Mouse (Mus musculus) T-helper 2 cell (primary cell): Measurements from ENCODE around the gene Gna13.

Source experiments
- in situ Hi-C: fragments of 300-600 bp; cut with MboI, MseI; formaldehyde crosslinking; loops from one replicate; pipeline ENCODE4 v1.15.1; 2025; ENCODE audit warnings: high pct_unique_total_duplicates

The Gna13 gene

DNA sequence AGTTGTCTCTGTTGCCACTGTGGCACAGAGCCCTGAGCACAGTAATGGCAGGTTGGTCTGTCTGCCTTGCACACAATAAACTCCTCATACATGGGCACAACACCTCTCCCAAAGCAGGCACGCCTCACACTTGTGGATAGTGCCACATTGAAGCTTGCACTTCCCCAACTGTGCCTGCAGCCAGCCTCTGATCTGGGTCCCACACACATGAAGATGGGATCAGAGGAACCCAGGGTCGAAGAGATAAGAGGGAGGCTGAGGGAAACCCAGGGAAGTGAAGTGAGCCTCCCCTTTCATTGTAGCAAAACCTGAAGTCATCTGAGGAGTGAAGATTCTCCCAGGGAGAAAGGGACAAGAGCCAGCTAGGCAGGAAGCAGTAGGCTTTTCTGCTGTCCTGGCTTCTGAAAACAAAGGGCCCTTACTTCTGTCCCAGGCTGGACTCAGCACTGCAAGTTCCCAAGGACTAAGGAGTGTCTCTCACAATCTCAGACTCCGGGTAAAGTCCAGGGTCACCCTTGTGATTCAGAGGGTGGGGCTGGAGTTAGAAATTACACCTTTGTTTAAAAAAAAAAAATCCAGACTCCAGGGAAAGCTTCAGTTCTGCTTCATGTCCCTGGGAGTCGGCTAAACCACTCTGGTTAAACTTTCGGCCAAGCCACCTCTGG lies 12.8 kb upstream of the Gna13 start:
- in situ Hi-C loops: no loop called here

DNA sequence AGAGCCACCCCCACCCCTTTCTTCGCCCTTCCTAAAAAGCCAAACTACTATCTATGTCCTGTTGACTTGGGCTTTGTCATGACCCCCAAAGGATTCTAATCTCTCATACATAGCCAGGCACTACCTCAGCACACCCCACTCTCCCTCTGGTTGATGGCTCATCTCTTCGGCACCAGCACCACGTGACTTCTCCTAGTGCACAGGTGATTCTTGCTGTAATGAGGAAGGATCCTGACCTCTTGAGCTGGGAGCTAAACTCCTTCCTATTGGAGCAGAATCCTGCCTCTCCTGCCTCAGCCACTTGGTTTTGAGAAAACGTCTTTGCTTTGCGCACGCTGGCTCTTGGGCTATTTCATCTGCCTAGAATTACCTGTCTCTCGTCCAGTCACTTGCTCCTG lies 12.3 kb upstream of the Gna13 start:
- in situ Hi-C loops: no loop called here

DNA sequence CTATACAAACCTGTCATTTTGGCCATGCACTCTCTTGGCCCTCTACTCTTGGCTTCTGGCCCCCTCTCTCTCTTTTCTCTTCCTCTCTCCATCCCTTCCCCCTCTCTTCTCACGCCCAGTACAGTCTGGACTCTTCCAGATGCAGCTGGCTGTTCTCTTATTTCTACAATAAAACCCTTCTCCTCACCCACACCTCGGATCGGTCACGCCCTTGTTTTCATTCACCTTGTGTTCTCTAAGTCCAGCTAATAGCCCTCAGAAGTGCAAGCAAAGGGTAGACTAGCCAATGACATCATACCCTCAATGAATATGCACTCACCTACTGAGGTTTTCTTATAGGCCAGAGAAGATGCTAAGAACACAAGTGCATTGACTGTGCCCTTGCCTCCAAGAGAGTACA lies 11.1 kb upstream of the Gna13 start:
- in situ Hi-C loops: no loop called here

DNA sequence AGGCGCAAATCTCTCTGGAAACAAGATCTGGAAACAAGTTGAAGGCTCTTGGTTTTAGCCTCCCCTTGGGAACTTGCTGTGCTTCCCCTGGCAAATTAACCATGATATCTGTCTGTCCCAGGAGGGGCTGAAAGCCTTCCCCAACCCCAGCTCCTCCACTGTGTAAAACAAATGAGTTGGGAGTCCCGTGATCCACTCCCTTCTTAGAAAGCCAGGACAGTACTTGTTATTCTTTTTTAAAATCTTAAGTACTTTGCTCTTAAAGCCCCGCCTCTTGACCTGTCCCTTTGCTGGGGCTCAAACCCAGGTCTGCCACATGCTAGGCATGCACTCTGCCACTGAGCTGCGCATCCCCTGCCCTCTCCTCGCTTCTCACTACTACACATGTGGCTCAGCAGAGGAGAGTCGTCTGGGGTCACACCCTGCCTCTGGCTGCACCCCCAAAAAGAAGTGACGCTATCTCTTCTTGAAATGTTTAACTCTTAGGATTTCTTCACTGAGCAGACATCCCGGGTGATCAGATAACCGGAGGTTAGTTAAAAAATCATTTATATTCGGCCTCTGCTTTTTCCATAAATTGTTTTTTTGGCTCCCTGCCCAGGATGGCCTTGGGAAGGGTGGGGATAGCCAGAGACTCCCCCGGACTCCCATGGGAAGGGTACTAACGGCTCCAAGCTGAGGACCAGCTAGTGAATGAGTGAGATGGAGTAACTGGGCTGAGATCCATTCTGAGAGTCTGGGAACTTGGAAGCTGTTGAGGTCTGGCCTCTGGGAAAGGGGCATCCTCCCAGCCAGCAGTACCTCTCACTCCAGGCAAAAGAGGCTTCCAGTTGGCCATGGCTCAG lies 9.0 kb upstream of the Gna13 start:
- in situ Hi-C loops: no loop called here

DNA sequence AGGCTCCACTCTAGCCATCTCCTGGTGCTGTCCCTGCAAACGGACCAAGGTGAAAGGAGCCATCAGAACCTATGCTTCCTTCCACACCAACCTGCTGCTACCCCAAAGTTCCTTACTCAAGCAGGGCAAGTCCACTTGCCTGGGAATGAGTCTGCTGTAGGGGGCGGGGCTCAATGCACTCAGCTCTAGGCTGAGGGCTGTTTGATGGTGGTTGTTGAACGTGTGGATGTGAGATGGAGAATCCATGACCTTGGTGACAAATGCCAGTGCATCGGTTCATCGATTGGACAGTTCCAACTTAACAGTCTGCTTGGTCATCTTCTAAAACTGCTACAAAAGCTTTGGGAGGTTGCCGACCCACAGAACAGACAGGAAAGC lies 8.4 kb upstream of the Gna13 start:
- in situ Hi-C loops: no loop called here

DNA sequence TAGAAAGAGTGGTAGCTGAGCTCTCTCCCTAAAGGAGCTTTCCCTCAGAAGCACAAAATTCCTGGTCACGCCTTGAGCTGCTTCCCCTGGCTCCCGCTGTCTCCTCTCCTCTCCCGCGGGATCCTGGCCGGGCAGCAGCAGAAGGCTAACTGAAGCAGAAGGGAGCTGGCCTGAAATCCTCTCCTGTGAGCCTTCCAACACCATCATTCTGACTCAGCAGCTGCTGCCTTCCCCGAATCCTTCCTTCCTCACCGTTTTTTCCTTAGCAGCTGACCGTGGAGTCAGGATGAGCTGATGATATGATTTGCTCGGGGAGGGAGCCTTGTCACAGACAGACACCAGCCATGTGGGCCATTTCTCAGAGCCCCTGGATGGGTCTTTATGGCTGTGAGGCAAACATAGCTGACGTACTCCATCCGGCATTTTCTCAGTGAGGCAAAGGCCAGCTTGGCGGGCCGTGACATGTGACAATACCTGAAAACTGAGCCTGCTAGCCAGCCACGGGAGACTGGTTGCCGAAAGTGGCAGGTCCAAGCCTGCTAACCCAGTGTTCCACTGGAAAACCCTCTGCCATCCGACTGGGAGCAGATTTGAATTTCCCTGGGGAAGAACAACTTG lies 6.8 kb upstream of the Gna13 start:
- in situ Hi-C loops: no loop called here

DNA sequence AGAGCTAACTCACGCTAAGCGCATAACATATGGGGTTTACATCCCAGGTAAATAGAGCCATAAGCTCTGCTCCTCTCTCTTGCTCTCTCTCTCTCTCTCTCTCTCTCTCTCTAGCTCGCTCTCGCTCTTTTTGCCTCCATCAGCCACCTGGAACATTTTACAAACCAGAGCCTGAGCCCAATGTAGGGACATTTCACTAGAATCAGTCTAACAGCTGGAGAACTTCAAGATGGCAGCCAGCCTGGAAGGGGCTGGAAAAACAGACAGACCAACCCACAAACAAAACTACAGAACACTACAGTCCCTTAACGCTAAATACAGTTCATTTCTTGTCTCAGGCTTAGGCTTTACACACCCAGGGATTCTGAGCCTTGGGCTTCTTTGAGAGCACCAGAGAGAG lies 5.5 kb upstream of the Gna13 start:
- in situ Hi-C loops: no loop called here

DNA sequence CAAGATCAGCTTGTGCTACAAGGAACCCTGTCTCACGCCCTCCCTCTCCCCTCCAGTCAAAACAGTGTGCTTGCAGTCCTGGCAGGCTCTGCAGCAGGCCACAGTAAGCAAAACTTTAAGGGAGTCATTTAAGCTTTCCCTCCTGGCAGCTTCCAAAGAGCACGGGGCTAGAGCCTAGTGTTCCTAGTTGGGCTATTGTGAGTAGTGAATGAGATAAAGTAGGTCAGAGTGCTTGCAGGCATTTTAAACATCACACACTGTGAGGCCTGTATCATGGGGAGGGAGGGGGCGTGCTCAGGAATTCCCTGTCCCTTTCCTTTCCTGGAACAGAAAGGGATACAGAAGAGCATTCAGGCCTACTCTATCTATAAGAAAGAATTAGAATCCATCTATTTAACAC lies 4.1 kb upstream of the Gna13 start:
- in situ Hi-C loops: no loop called here

DNA sequence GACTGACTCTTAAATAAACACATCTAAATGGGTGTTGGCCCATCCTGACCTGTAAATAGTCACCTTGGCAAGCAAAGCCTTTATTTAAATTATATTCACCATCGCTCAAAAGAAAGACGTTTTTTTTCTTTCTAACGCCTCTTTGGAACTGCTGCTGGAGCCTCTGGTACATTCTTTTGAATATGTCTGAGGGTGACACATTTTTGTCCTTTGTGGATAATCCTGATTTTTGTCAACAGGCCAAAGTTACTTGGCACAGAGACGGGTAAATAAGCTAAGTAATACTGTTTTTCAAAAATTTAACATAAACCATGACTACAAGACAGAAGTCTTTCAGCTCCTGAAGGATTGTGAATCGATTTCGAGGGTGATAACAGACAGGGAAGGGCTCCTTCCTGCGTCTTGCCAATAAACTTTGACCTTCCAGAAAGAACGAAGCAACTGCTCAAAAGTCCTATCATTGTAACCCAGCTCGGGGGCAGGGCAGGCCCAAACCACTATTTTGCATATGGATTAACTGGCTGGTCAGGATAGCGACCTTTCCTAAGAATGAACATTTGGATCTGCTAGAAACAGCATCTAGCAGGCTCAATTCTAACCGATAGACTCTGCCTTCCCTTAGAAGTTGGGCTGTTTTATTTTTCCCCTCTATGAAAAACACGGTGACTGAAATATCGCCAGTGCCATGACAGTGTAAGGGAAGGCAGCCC lies 3.4 kb upstream of the Gna13 start:
- in situ Hi-C loops: no loop called here

DNA sequence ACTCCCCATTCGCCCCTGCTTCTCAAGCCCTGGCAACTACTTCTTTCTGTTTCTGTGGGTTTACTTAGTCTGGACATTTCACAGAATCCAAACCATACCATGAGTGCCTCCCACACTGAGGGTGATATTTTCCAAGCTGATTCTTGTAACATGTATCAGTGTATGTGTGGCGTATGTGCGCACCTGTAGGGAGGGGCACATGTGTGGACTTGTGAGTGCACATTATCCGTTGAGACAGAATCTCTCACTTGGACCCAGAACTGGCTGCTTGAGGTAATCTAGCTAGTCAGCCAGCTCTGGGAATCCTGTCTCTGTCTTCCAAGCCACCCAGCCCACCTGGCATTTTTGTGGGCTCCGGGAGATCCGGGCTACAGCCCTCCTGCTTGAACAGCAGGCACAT lies 2.5 kb upstream of the Gna13 start:
- in situ Hi-C loops: no loop called here

DNA sequence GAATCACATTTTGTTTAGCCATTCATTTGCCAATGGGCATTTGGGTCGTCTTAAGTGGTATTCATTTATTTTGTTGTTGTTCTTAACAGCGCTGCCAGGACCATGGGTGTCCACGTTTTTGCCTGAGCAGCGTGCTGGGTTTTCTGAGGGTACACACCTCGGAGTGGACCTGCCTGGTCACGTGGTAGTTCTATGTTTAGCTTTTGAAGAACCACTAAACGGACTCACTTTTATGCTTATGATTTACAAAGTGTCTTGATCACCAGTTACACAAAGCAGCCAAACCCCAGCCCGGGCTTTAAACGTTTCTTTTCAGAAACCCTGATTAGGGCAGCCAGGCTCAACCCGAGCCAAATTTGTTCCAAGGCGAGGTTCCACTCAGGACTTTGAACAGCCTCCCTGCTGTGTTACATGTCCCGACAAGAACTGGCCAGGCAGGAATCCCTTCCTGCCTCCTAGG lies 2.0 kb upstream of the Gna13 start:
- in situ Hi-C loops: no loop called here

DNA sequence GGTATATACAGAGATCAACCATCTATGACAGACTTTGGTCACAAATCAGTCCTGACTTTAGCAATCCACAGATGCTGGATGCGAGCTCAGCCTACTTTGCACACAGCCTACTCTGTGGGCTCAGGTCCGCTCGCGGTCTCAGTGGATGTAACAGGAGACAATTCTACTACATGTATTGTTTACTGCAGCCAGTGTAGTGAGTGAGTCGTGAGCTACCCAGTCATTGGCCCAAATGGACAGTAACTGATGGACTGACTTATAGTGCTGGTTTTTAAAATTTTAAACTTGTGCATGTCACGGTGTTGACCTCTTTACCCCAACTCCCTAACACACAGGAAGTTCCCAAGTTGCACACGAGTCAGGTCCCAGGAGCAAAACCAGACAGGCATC lies 1.4 kb upstream of the Gna13 start:
- in situ Hi-C loops: no loop called here

DNA sequence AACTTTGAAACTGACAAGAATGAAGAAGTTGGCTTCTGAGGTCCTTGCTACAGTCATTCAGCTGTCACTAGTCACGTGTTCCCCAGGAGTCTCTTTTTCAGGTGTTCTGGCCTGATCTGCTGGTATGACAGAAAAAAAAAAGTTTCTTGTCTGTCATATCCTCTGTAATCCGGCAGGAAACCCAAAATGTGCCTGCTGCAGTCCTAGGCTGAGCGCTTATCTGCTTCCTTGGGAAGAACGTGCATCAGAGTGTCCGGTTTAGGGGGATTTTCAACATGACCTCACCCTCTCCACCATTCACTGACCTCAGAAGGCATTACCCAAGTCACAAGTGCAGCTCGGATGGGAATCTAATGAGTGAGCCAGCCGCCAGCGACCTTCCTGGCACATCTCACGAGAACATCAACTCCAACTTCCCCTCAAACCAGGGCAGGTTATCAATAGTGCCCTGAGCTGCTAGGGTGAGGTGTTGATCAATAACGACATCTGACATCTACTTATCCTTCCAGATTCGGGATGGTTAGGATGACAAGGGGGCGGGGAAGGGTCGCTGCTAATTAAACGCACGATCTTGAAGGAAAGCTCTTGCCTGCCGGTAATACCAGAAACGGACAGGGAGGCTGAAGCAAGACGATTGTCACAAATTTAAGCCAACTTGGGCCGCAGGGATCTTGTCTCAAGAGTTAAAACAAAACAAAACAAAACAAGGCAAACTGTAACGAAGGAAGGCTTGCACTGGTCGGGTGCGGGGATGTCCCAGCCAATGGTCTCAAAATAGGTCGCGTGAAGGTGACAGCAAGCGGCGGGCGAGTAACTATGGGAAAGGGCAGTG lies 784 bp upstream of the Gna13 start:
- in situ Hi-C loops: no loop called here

DNA sequence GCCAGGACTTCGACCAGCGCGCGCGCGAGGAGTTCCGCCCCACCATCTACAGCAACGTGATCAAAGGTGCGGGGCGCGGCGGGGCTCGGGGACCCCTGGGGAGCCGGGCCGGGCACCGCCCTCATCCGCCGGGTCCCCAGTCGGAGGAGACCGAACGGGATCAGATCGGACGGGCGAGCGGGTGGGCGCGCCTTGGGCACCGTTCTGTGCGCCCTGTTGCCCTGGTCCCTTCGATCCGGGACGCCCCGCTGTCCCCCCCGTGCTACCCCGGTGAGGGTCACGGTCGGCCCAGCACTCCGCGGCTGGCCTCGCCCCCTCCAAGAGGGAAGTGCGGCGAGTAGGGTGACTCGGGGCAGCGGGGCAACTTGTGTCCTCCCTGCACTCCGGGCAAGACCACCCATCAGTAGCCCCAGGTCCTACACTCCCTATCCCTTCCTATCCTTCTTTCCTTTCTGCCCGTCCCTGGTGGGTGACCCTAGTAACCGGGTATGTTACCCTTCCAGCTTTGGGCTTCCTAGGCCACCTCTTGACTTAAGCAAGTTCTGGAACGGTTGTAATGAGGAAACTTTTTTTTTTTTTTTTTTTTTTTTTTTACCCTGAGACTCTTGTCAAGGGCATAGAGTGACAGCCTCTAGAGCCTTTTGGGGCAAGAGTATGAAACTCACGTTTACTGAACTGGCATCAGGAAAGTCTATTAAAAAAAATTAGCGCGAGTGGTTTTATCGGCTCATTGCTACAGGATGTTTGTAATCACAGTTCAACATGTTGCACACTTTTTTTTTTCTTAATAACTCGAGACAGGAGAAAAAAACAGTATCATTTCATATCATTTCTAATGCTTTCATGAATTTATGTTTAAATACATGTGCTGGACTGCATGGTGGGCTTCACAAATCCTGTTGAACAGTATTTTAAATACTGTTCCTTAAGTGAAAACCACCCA lies 831 bp downstream of the Gna13 start:
- in situ Hi-C loops: no loop called here

DNA sequence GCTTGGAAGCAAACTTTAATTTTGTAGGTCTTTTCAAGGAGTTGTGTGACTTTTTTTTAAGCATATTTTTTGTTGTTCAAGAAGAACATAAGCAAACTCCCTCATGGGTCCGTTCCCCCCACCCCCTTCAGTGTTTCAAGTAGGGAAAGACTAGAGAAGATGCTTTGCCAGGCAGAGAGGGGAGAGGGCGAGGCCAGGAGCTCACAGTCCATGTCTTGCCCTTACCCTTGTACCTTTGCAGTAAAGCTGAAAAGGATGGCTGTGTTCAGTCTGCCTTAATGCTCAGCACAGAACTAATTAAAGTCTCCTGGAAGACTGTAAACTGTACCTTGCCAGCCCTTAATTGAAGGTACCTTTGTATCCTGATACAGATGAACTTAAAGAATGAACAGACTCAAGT lies 1.7 kb downstream of the Gna13 start:
- in situ Hi-C loops: no loop called here

DNA sequence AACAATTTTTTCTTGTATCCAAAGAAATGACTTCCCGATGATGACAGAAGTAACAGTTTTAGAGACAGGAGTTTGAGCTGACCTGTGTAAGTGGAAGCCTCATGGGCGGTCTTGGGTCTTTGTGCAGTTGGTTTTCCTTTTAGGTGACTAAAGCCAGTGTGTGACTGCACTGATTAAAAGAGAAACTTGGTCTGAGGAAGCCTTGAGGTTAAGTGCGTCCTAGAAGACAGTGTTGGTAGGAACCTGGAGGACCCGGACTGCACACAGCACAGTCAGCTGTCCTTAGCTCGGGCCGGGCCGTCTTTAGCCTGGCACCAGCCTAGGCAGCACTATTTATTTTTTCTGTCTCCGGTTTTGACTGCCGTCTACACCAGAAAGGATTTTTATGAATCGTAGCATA lies 2.2 kb downstream of the Gna13 start:
- in situ Hi-C loops: loop anchor here (5.0 kb wide), 1 partner anchor 62 kb away; the partner anchor contains the start of gene Amz2

DNA sequence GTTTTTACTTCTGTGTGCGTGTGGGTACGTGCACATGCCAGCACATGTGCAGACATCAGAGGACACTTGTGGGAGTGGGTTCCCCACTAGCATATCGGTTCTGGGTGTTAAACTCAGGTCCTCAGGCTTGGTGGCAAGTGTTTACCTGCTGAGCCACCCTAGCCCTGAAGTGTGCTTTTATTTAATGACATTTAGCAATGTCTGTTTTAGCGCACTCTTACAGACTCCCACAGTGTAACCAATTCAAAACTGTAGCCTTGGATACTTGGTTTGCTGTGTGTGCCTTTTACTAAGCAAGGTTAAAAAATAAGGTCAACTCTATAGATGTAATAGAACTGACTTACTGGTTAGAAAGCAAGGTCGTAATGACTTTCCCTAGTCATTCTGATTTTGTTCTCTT lies 3.2 kb downstream of the Gna13 start:
- in situ Hi-C loops: loop anchor here (5.0 kb wide), 1 partner anchor 61 kb away; the partner anchor contains the start of gene Amz2

DNA sequence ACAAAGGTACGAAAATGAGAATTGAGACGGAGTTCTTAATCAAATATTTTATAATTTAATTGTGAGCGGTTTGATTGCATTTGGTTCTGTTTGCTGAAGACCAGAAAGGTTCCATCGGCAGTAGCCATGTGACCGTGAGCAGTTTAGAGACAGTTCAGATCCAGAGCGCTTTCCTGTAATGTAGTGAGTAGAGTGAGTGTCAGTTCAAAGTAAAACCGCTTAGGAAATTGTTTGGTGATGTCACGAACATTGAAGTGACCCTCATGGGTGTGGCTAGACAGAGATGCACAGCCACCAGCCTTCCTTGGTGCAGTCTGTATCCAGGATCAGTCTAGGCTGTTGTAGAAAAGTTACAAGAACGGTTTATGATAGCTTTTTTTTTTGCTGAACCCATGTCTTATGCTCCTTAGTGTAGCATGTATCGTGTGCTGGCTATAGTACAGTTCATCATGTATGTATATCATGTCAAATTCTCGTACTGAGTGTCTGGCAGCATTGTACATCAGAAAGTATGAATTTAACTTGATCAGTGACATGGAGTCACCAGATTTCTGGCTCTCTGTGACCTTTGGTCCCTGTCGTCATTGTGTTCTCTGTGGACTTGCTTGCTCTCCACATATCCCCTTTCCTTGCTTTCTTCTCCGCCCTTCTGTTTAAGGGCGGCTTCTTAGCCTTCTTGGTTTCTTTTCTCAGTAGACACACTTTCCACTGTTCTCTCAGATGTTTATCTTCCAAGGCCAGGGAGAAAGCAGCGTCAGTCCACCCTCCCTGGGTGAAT lies 4.4 kb downstream of the Gna13 start:
- in situ Hi-C loops: loop anchor here (5.0 kb wide), 1 partner anchor 60 kb away; the partner anchor contains the start of gene Amz2

DNA sequence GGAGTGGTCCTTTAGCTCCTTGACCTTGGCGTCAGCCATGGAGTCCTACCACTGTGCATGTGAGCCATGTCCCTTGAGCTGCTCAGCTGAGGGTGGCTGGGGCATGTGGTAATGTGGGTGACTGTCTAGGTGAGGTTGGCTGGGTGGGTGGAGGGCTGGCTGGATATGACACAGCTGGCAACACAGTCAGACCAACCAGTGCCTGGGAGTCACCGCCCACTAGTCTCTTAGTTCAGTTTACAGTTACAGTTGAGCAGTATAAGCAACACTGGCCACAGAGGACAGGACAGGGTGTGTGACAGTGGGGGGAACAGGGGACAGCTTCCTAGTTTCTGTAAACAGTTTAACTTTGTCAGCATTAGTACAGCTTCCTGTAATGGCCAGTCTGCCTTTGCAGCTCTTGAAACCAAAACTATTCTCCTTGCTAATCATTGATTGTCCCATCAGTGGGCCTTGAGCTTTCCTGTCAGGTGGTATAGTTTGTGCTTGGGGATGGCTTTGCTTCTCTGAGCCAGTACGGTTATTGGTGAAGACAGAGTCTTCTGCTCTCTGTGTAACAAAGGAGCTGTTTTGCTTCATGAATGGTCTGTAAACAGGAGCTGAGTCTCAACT lies 6.5 kb downstream of the Gna13 start:
- in situ Hi-C loops: loop anchor here (5.0 kb wide), 1 partner anchor 58 kb away; the partner anchor contains the start of gene Amz2
